Mouse (Mus musculus): ENCODE measurements around the gene Emc10. TPM values are rescaled to one million over a fixed set of nuclear protein-coding genes. Genes with fewer than 3 reads are reported as not detected.

The Emc10 gene
- polyA plus RNA-seq, 1 experiment from 2014 or later, result 77.2 TPM

- H3K27ac ChIP-seq (ENCODE audit: low read length), result no peak overlapping the region
- no peaks in the 10 kb centered on the region for H3K4me1 ChIP-seq (ENCODE audit: control insufficient read depth, insufficient read depth, low read length)
- no peaks in the 10 kb centered on the region for H3K27me3 ChIP-seq (replicated peaks; ENCODE audit: control insufficient read depth, insufficient read depth, low read length)
- no peaks in the 10 kb centered on the region for H3K36me3 ChIP-seq (ENCODE audit: control insufficient read depth, insufficient read depth, low read length)
- ATAC-seq, result no peak
- H3K4me3 ChIP-seq (ENCODE audit: low read length), result no peak overlapping the region
- peaks cover 1% of the 10 kb centered on the region; the same call in 1 of the 2 replicates for H3K9me3 ChIP-seq (ENCODE audit: control insufficient read depth, low read length)
- H3K4me2 ChIP-seq (ENCODE audit: low read depth, low read length), result no peak overlapping the region
- no peak overlapping the region for H3K9ac ChIP-seq (ENCODE audit: low read depth, low read length)
Measured at GRCm38 (mm10) chr7:44507491-44507890, 11.2 kb upstream of the Emc10 start.

- 0 out of 2 replicates have a peak, but pooled peaks have one; percentile 29 for ATAC-seq
- H3K4me3 ChIP-seq (ENCODE audit: low read length), result no peak overlapping the region
- 34% methylated on average over 5 of the region's 5 CpGs for WGBS
Measured at GRCm38 (mm10) chr7:44501563-44502115, 5.3 kb upstream of the Emc10 start.

GRCm38 (mm10) chr7:44500046-44500445 lies 3.7 kb upstream of the Emc10 start:
- Histone ChIP-seq H3K4me3 (ENCODE audit: low read length) (no peak overlapping the region), H3K9ac (ENCODE audit: low read depth, low read length) (no peak overlapping the region), H3K9me3 (ENCODE audit: control insufficient read depth, low read length) (no peaks in the 10 kb centered on the region), H3K27ac (ENCODE audit: low read length) (no peak overlapping the region), H3K36me3 (ENCODE audit: control insufficient read depth, insufficient read depth, low read length) (no peaks in the 10 kb centered on the region), H3K4me1 (ENCODE audit: control insufficient read depth, insufficient read depth, low read length) (peaks cover 7% of the 10 kb centered on the region), H3K27me3 (replicated peaks; ENCODE audit: control insufficient read depth, insufficient read depth, low read length) (no peaks in the 10 kb centered on the region), H3K4me2 (ENCODE audit: low read depth, low read length) (no peak overlapping the region)
- ATAC-seq, result no peak
- 52% methylated on average over 20 of the region's 20 CpGs for WGBS

More at GRCm38 (mm10) chr7:44501563-44502115, 5.3 kb upstream of the Emc10 start:
- Histone ChIP-seq H3K9me3 (ENCODE audit: control insufficient read depth, low read length) (no peaks in the 10 kb centered on the region), H3K27me3 (replicated peaks; ENCODE audit: control insufficient read depth, insufficient read depth, low read length) (no peaks in the 10 kb centered on the region), H3K4me1 (ENCODE audit: control insufficient read depth, insufficient read depth, low read length) (no peaks in the 10 kb centered on the region), H3K36me3 (ENCODE audit: control insufficient read depth, insufficient read depth, low read length) (no peaks in the 10 kb centered on the region), H3K4me2 (ENCODE audit: low read depth, low read length) (no peak overlapping the region), H3K27ac (ENCODE audit: low read length) (no peak overlapping the region), H3K9ac (ENCODE audit: low read depth, low read length) (no peak overlapping the region)

GRCm38 (mm10) chr7:44498922-44499321 lies 2.6 kb upstream of the Emc10 start:
- H3K27me3 ChIP-seq (replicated peaks; ENCODE audit: control insufficient read depth, insufficient read depth, low read length), result no peaks in the 10 kb centered on the region
- no peak overlapping the region for H3K4me2 ChIP-seq (ENCODE audit: low read depth, low read length)
- no peak overlapping the region for H3K4me3 ChIP-seq (ENCODE audit: low read length)
- no peak overlapping the region for H3K27ac ChIP-seq (ENCODE audit: low read length)
- no peak overlapping the region for H3K9ac ChIP-seq (ENCODE audit: low read depth, low read length)
- H3K9me3 ChIP-seq (ENCODE audit: control insufficient read depth, low read length), result no peaks in the 10 kb centered on the region
- WGBS, result 74% methylated on average over 1 of the region's 1 CpGs
- ATAC-seq, result no peak
- peaks cover 9% of the 10 kb centered on the region for H3K4me1 ChIP-seq (ENCODE audit: control insufficient read depth, insufficient read depth, low read length)
- H3K36me3 ChIP-seq (ENCODE audit: control insufficient read depth, insufficient read depth, low read length), result no peaks in the 10 kb centered on the region

GRCm38 (mm10) chr7:44497361-44498055 lies 1.2 kb upstream of the Emc10 start:
- no peak overlapping the region for H3K27ac ChIP-seq (ENCODE audit: low read length)
- WGBS, result 80% methylated on average over 10 of the region's 10 CpGs
- no peak for ATAC-seq

GRCm38 (mm10) chr7:44496771-44497109 lies 411 bp upstream of the Emc10 start:
- H3K9me3 ChIP-seq (ENCODE audit: control insufficient read depth, low read length), result no peaks in the 10 kb centered on the region
- H3K27me3 ChIP-seq (replicated peaks; ENCODE audit: control insufficient read depth, insufficient read depth, low read length), result no peaks in the 10 kb centered on the region
- peak overlapping the region; percentile 92 for H3K4me2 ChIP-seq (ENCODE audit: low read depth, low read length)
- peak overlapping the region; percentile 68 for H3K4me3 ChIP-seq (ENCODE audit: low read length)
- peaks cover 9% of the 10 kb centered on the region for H3K4me1 ChIP-seq (ENCODE audit: control insufficient read depth, insufficient read depth, low read length)
- H3K27ac ChIP-seq (ENCODE audit: low read length), result peak overlapping the region; percentile 70
- ATAC-seq, result no peak; the same call in 1 of the 2 replicates
- peak overlapping the region; percentile 83 for H3K9ac ChIP-seq (ENCODE audit: low read depth, low read length)
- WGBS, result under 1% methylated on average over 26 of the region's 26 CpGs
- peaks cover 10% of the 10 kb centered on the region for H3K36me3 ChIP-seq (ENCODE audit: control insufficient read depth, insufficient read depth, low read length)

More at GRCm38 (mm10) chr7:44497361-44498055, 1.2 kb upstream of the Emc10 start:
- peaks cover 9% of the 10 kb centered on the region for H3K4me1 ChIP-seq (ENCODE audit: control insufficient read depth, insufficient read depth, low read length)
- no peak overlapping the region for H3K4me3 ChIP-seq (ENCODE audit: low read length)
- peaks cover 4% of the 10 kb centered on the region; the same call in 1 of the 2 replicates for H3K36me3 ChIP-seq (ENCODE audit: control insufficient read depth, insufficient read depth, low read length)
- H3K9ac ChIP-seq (ENCODE audit: low read depth, low read length), result no peak overlapping the region
- peak overlapping the region; percentile 92; the same call in 1 of the 2 replicates for H3K4me2 ChIP-seq (ENCODE audit: low read depth, low read length)
- H3K27me3 ChIP-seq (replicated peaks; ENCODE audit: control insufficient read depth, insufficient read depth, low read length), result no peaks in the 10 kb centered on the region
- no peaks in the 10 kb centered on the region for H3K9me3 ChIP-seq (ENCODE audit: control insufficient read depth, low read length)

DNA sequence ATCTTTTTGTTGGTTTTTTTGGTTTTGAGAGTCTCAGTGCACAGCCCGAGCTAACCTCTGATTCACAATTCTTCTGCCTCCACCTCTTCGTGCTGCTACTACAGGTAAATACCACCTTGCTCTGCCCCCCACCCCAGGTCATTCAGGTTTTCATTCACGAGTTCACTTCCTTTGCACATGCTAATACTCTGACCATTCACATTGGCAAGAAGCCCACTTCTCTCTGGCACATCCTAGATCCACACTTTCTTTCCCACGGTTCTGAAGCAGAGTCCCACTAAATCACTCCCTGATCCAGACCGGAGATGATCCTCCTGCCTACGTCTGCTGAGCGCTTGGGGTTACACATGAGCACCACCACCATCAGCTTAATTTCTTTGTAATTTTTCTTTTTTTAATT lies 1.2 kb downstream of the Emc10 start:
- no peak for ATAC-seq
- Histone ChIP-seq H3K36me3 (ENCODE audit: control insufficient read depth, insufficient read depth, low read length) (peaks cover 12% of the 10 kb centered on the region), H3K4me3 (ENCODE audit: low read length) (peak overlapping the region; percentile 68), H3K27me3 (replicated peaks; ENCODE audit: control insufficient read depth, insufficient read depth, low read length) (no peaks in the 10 kb centered on the region), H3K27ac (ENCODE audit: low read length) (no peak overlapping the region), H3K9me3 (ENCODE audit: control insufficient read depth, low read length) (no peaks in the 10 kb centered on the region), H3K9ac (ENCODE audit: low read depth, low read length) (peak overlapping the region; percentile 83; the same call in 1 of the 2 replicates), H3K4me1 (ENCODE audit: control insufficient read depth, insufficient read depth, low read length) (peaks cover 9% of the 10 kb centered on the region), H3K4me2 (ENCODE audit: low read depth, low read length) (peak overlapping the region; percentile 77)
- WGBS, result 82% methylated on average over 7 of the region's 7 CpGs

GRCm38 (mm10) chr7:44494681-44495080 lies 1.6 kb downstream of the Emc10 start:
- H3K27ac ChIP-seq (ENCODE audit: low read length), result no peak overlapping the region
- peaks cover 9% of the 10 kb centered on the region for H3K4me1 ChIP-seq (ENCODE audit: control insufficient read depth, insufficient read depth, low read length)
- H3K27me3 ChIP-seq (replicated peaks; ENCODE audit: control insufficient read depth, insufficient read depth, low read length), result no peaks in the 10 kb centered on the region
- no peak overlapping the region for H3K4me3 ChIP-seq (ENCODE audit: low read length)
- peaks cover 12% of the 10 kb centered on the region for H3K36me3 ChIP-seq (ENCODE audit: control insufficient read depth, insufficient read depth, low read length)
- no peak overlapping the region for H3K4me2 ChIP-seq (ENCODE audit: low read depth, low read length)
- 91% methylated on average over 12 of the region's 12 CpGs for WGBS
- no peaks in the 10 kb centered on the region for H3K9me3 ChIP-seq (ENCODE audit: control insufficient read depth, low read length)
- no peak overlapping the region for H3K9ac ChIP-seq (ENCODE audit: low read depth, low read length)
- ATAC-seq, result no peak

DNA sequence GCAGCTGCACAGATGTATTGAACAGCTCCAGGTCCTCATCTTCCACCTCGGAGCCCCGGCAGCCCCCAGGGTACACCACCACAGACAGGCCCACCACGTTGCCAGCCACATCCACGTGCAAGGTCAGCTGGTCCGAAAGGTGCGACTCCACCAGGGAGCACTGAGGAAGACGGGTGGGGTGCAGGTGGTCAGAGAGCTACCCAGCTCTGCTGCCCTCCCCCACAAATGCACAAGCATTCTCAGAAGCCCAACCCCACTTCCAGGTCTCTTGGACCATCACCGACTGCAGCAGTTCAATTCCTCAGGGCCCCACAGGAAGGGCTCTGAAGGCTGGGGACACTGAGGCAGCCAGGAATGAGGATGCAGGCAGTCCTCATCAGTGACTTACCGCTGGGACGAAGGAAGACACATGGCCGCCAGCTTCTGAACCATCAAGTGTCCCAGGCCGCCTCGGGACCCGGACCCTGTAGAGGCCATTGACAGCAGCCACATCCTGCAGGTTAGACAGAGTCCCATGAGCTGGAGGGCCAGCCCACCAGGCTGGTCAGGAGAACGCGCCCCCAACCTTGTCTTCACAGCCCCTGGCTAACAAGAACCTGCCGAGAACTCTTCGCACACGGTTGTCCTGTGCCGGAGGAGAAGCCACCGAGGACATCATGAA lies 4.0 kb downstream of the Emc10 start:
- Histone ChIP-seq H3K9me3 (ENCODE audit: control insufficient read depth, low read length) (no peaks in the 10 kb centered on the region), H3K9ac (ENCODE audit: low read depth, low read length) (no peak overlapping the region), H3K27me3 (replicated peaks; ENCODE audit: control insufficient read depth, insufficient read depth, low read length) (no peaks in the 10 kb centered on the region), H3K4me2 (ENCODE audit: low read depth, low read length) (no peak overlapping the region), H3K36me3 (ENCODE audit: control insufficient read depth, insufficient read depth, low read length) (peaks cover 12% of the 10 kb centered on the region), H3K4me1 (ENCODE audit: control insufficient read depth, insufficient read depth, low read length) (peaks cover 9% of the 10 kb centered on the region), H3K4me3 (ENCODE audit: low read length) (no peak overlapping the region), H3K27ac (ENCODE audit: low read length) (no peak overlapping the region)
- no peak for ATAC-seq
- 92% methylated on average over 21 of the region's 21 CpGs for WGBS
